Mouse (Mus musculus): ENCODE data around the gene Slc4a2.

- TF ChIP-seq POLR2A (IDR thresholded peaks at IDR 0.05; ENCODE audit: borderline replicate concordance, extremely low read depth, low read depth, low read length) = no peak
- TF ChIP-seq CTCF (IDR thresholded peaks at IDR 0.05; ENCODE audit: insufficient read depth, low read length) = peak; percentile 88
These were observed 62.5 kb downstream of the Slc4a2 start for GRCm38 (mm10) chr5:24486097-24486496.

Data from lung, adult 2 months (tissue).